Mouse (Mus musculus) kidney, adult 2 months (tissue): ENCODE results near the gene Aspscr1.
A peak's percentile ranks its signal among the peaks of the same experiment; 100 is the strongest.

Experiments
- CTCF ChIP-seq: fragments of 200-500 bp; conservative IDR thresholded peaks from 2 replicates; pipeline ENCODE4 v1.5.1; 2011; ENCODE audit warnings: low read depth, mild to moderate bottlenecking, control low read depth, low read length, moderate library complexity, mixed read lengths; ENCODE audit not compliant: insufficient read depth, insufficient read length
- POLR2A ChIP-seq: fragments of 200-500 bp; IDR thresholded peaks from one replicate; pipeline ENCODE4 v1.6.1; 2011; ENCODE audit warnings: low read depth, low read length, control low read depth

- TF ChIP-seq CTCF (peak; percentile 73), POLR2A (no peak)
These were observed 76.7 kb downstream of the Aspscr1 start for GRCm38 (mm10) chr11:120749430-120749829.
